38 mouse cellular contexts compared by ENCODE assay signal in genomic region chr1:60940620-60941019, GRCm38 (mm10). TPM values are rescaled to one million over a fixed set of nuclear protein-coding genes. Genes with fewer than 3 reads are reported as not detected.
A peak's percentile ranks its signal among the peaks of the same experiment; 100 is the strongest.
DNase-seq lines count a peak whose midpoint lies in the region; ATAC-seq and TF ChIP-seq lines count a peak whose summit lies in the region.
"Had no signal": no experiment of that assay in that cellular context is flagged by ENCODE, and none has a peak within 500 bp of the region (broad histone marks: within the 10 kb centered on the region; RNA-seq: fewer than 3 reads in every experiment).

No protein-coding gene starts in this region.

- no peak for TF ChIP-seq POLR2A in thymus, adult 2 months (IDR thresholded peaks at IDR 0.05; ENCODE audit: control insufficient read depth, extremely low read depth, insufficient read depth, low read length, poor library complexity)

- H3K36me3 ChIP-seq in thymus, adult 2 months (ENCODE audit: control insufficient read depth, insufficient read depth, low read length): no peaks in the 10 kb centered on the region
- no peaks in the 10 kb centered on the region for H3K36me3 ChIP-seq in kidney, embryonic 16.5 days (ENCODE audit: insufficient read depth, low read length)
- H3K36me3 ChIP-seq: embryonic facial prominence, embryonic 13.5 days; heart, embryonic 10.5 days; heart, embryonic 15.5 days; hindbrain, embryonic 13.5 days; liver, embryonic 15.5 days; lung, embryonic 15.5 days; midbrain, embryonic 13.5 days; neural tube, embryonic 13.5 days had no signal

- 6% methylated on average over 1 of the region's 1 CpGs for WGBS in thymus, adult 2 months
- whole genome bisulfite sequencing in kidney, embryonic 16.5 days: 89% methylated on average over 1 of the region's 1 CpGs

- intact Hi-C loops in gastrocnemius, postnatal 36 days (cut with DNase I): no loop called here

- no peak overlapping the region for H3K4me2 ChIP-seq in kidney, embryonic 16.5 days (replicated peaks; ENCODE audit: low read depth, low read length)
- H3K4me2 ChIP-seq: embryonic facial prominence, embryonic 13.5 days; heart, embryonic 15.5 days; hindbrain, embryonic 13.5 days; liver, embryonic 15.5 days; lung, embryonic 15.5 days; midbrain, embryonic 13.5 days; neural tube, embryonic 13.5 days had no signal

- H3K27ac ChIP-seq in thymus, adult 2 months (ENCODE audit: control insufficient read depth, insufficient read depth, low read length): peak overlapping the region; percentile 85
- H3K27ac ChIP-seq in kidney, embryonic 16.5 days (ENCODE audit: low read length): no peak overlapping the region
- H3K27ac ChIP-seq: heart, embryonic 10.5 days; heart, embryonic 15.5 days; hindbrain, embryonic 13.5 days; liver, embryonic 15.5 days; lung, embryonic 15.5 days; midbrain, embryonic 13.5 days; neural tube, embryonic 13.5 days had no signal

- H3K9me3 ChIP-seq in kidney, embryonic 16.5 days (ENCODE audit: low read length): no peaks in the 10 kb centered on the region
- H3K9me3 ChIP-seq: embryonic facial prominence, embryonic 13.5 days; heart, embryonic 10.5 days; heart, embryonic 15.5 days; hindbrain, embryonic 13.5 days; liver, embryonic 15.5 days; lung, embryonic 15.5 days; midbrain, embryonic 13.5 days; neural tube, embryonic 13.5 days had no signal

- peaks cover 12% of the 10 kb centered on the region for H3K4me1 ChIP-seq in thymus, adult 2 months (replicated peaks; ENCODE audit: control insufficient read depth, insufficient read depth, low read length)
- no peaks in the 10 kb centered on the region for H3K4me1 ChIP-seq in kidney, embryonic 16.5 days (ENCODE audit: insufficient read depth, low read length)
- H3K4me1 ChIP-seq: heart, embryonic 10.5 days; hindbrain, embryonic 13.5 days; liver, embryonic 15.5 days had no signal

- no peak overlapping the region for H3K9ac ChIP-seq in kidney, embryonic 16.5 days (replicated peaks; ENCODE audit: low read length)
- H3K9ac ChIP-seq: embryonic facial prominence, embryonic 13.5 days; forebrain, postnatal 0 days; heart, embryonic 15.5 days; hindbrain, embryonic 13.5 days; liver, embryonic 15.5 days; lung, embryonic 15.5 days; midbrain, embryonic 13.5 days; neural tube, embryonic 13.5 days had no signal

- no peak overlapping the region for H3K4me3 ChIP-seq in thymus, adult 2 months (ENCODE audit: control insufficient read depth, insufficient read depth, low read length)
- no peak overlapping the region for H3K4me3 ChIP-seq in kidney, embryonic 16.5 days (ENCODE audit: low read length)
- H3K4me3 ChIP-seq: embryonic facial prominence, embryonic 13.5 days; erythroblast, embryonic 14.5 days; heart, embryonic 10.5 days; heart, embryonic 15.5 days; hindbrain, embryonic 13.5 days; liver, embryonic 15.5 days; lung, embryonic 15.5 days; midbrain, embryonic 13.5 days; neural tube, embryonic 13.5 days had no signal

- TF ChIP-seq CTCF in thymus, adult 2 months (IDR thresholded peaks at IDR 0.05; ENCODE audit: borderline replicate concordance, control insufficient read depth, extremely low read depth, insufficient read depth, low read length, poor library complexity): no peak

- ATAC-seq in common myeloid progenitor, adult 5-6 weeks (replicated peaks; ENCODE audit: low read depth, poor library complexity, severe bottlenecking): peak; percentile 48
- peak; percentile 38 for ATAC-seq in megakaryocyte progenitor cell, adult 5-6 weeks (replicated peaks; ENCODE audit: poor library complexity)
- ATAC-seq in kidney, embryonic 16.5 days (ENCODE audit: low FRiP score, low TSS enrichment): no peak
- ATAC-seq: forebrain, postnatal 0 days; intestine, embryonic 16.5 days; midbrain, embryonic 13.5 days had no signal

- H3K27me3 ChIP-seq in thymus, adult 2 months (ENCODE audit: control insufficient read depth, insufficient read depth, low read length): no peaks in the 10 kb centered on the region
- no peaks in the 10 kb centered on the region for H3K27me3 ChIP-seq in kidney, embryonic 16.5 days (ENCODE audit: insufficient read depth, low read length)
- H3K27me3 ChIP-seq: embryonic facial prominence, embryonic 13.5 days; heart, embryonic 15.5 days; hindbrain, embryonic 13.5 days; liver, embryonic 15.5 days; lung, embryonic 15.5 days; midbrain, embryonic 13.5 days; neural tube, embryonic 13.5 days had no signal

- DNase-seq in thymus, adult 2 months: no peak
- no peak for DNase-seq in thymus, postnatal 0 days (ENCODE audit: low spot score)
- no peak for DNase-seq in right cerebral cortex, postnatal 36 days (ENCODE audit: low spot score in 2 of 2)
- DNase-seq in gastrocnemius, postnatal 36 days: no peak
- DNase-seq: adrenal gland, adult 8-10 months; cerebellum, adult 8-10 months; cerebellum, postnatal 36 days; embryo, embryonic 11 days; forebrain, postnatal 0 days; heart, postnatal 36 days; kidney, adult 8-10 months; kidney, postnatal 14 days; layer of hippocampus, adult 9-11 months; liver; retina, postnatal 1 day; right cerebral cortex, postnatal 14 days; thymus, postnatal 14 days had no signal

RNA-seq across cellular contexts. Expression of gene Icos, which starts 37.1 kb away (rescaled TPM):
- polyA plus RNA-seq in thymus, adult 2 months (2012; rRNA removed): 8.1 and 8.9 TPM in 2 replicates
- polyA plus RNA-seq in thymus, postnatal 0 days (2015; fragmentation: Nextera tagmentation; extraction: Ambion mirVana): 22.6 and 22.7 TPM in 2 replicates
- 1.3 and 2.2 TPM in 2 replicates for total RNA-seq in common myeloid progenitor, adult 5-6 weeks (2017)
- total RNA-seq in megakaryocyte progenitor cell, adult 5-6 weeks (2015): 0.24 and 0.52 TPM in 2 replicates
- total RNA-seq in megakaryocyte progenitor cell, adult 5-6 weeks (2017): 0.07 TPM in 1 of 2 replicates, not detected in the other
- not detected for total RNA-seq in gastrocnemius, postnatal 36 days (2021)
- 0.07 and 0.36 TPM in 2 replicates for polyA plus RNA-seq in kidney, embryonic 16.5 days (2015; fragmentation: Nextera tagmentation; extraction: Ambion mirVana)
- total RNA-seq: ES-E14; gastrocnemius, adult 8-10 months had no signal
- polyA plus RNA-seq: erythroblast, embryonic 14.5 days; forebrain, embryonic 11.5 days; neural tube, embryonic 13.5 days had no signal

RNA-seq across cellular contexts. Expression of gene Ctla4, which starts 53.8 kb away (rescaled TPM):
- 3.8 and 7.4 TPM in 2 replicates for polyA plus RNA-seq in thymus, adult 2 months (2012; rRNA removed)
- polyA plus RNA-seq in thymus, postnatal 0 days (2015; fragmentation: Nextera tagmentation; extraction: Ambion mirVana): 11.3 and 12.9 TPM in 2 replicates
- total RNA-seq in common myeloid progenitor, adult 5-6 weeks (2017): not detected in 2 replicates
- 0.07 TPM in 1 of 2 replicates, not detected in the other for total RNA-seq in megakaryocyte progenitor cell, adult 5-6 weeks (2015)
- not detected in 2 replicates for total RNA-seq in megakaryocyte progenitor cell, adult 5-6 weeks (2017)
- total RNA-seq in gastrocnemius, postnatal 36 days (2021): under 1 TPM in 1 of 2 experiments, not detected in 1; 0.13 TPM
- not detected in 2 replicates for polyA plus RNA-seq in kidney, embryonic 16.5 days (2015; fragmentation: Nextera tagmentation; extraction: Ambion mirVana)
- total RNA-seq: adrenal gland, adult 8-10 months; ES-E14; gastrocnemius, adult 8-10 months; left cerebral cortex, postnatal 10 days; megakaryocyte-erythroid progenitor cell, adult 5-6 weeks had no signal
- polyA plus RNA-seq: embryonic facial prominence, embryonic 13.5 days; erythroblast, embryonic 14.5 days; forebrain, embryonic 11.5 days; forebrain, postnatal 0 days; gonadal fat pad, adult 2 months; heart, embryonic 10.5 days; hindbrain, embryonic 13.5 days; intestine, embryonic 16.5 days; liver, embryonic 15.5 days; midbrain, embryonic 13.5 days; neural tube, embryonic 13.5 days; stomach, embryonic 14.5 days; testis, adult 2 months had no signal
